Mouse (Mus musculus) bone marrow, adult 2 months (tissue): ENCODE results near the gene Nqo1. TPM values are rescaled to one million over a fixed set of nuclear protein-coding genes. Genes with fewer than 3 reads are reported as not detected.

ENCODE experiments used
- H3K27ac ChIP-seq: fragments of 200-500 bp; 2 replicates; pipeline ENCODE4 v1.5.1; 2012; ENCODE audit warnings: low read depth, mild to moderate bottlenecking, control low read depth, inconsistent platforms, low read length; ENCODE audit not compliant: control insufficient read depth, poor library complexity, insufficient read depth
- H3K4me1 ChIP-seq: fragments of 200-500 bp; 2 replicates; pipeline ENCODE4 v1.6.1; 2011; ENCODE audit warnings: low read length; ENCODE audit not compliant: control insufficient read depth, insufficient read depth
- H3K4me3 ChIP-seq: fragments of 200-500 bp; replicated peaks from 2 replicates; pipeline ENCODE3; 2011; ENCODE audit warnings: mild to moderate bottlenecking, low read depth, low read length, control low read depth; ENCODE audit not compliant: control insufficient read depth
- CTCF ChIP-seq: fragments of 200-500 bp; IDR thresholded peaks from 2 replicates; pipeline ENCODE4 v1.5.1; 2011; ENCODE audit warnings: low read length, control low read depth; ENCODE audit not compliant: control insufficient read depth, insufficient read depth
- POLR2A ChIP-seq: fragments of 200-500 bp; IDR thresholded peaks from 2 replicates; pipeline ENCODE4 v1.6.1; 2011; ENCODE audit warnings: low read depth, mild to moderate bottlenecking, control low read depth, low read length, borderline replicate concordance; ENCODE audit not compliant: control insufficient read depth
- WGBS: fragments of 180-500 bp; shearing (Covaris S2); methylation state at CpG from one replicate; pipeline ENCODE4 v1.1.7; 2018; 5-methylcytosine and 5-hydroxymethylcytosine counted together
- polyA plus RNA-seq: library from polyadenylated mRNA; stranded (reverse); fragments of >200 nt; gene quantifications from 2 replicates; pipeline ENCODE4 v1.2.4, GENCODE M21; 2011; ENCODE audit warnings: low replicate concordance; ENCODE audit not compliant: missing spikeins, insufficient read depth, insufficient read length

Gene Nqo1
- polyA plus RNA-seq = 8.1 and 14.0 TPM in 2 replicates

DNA sequence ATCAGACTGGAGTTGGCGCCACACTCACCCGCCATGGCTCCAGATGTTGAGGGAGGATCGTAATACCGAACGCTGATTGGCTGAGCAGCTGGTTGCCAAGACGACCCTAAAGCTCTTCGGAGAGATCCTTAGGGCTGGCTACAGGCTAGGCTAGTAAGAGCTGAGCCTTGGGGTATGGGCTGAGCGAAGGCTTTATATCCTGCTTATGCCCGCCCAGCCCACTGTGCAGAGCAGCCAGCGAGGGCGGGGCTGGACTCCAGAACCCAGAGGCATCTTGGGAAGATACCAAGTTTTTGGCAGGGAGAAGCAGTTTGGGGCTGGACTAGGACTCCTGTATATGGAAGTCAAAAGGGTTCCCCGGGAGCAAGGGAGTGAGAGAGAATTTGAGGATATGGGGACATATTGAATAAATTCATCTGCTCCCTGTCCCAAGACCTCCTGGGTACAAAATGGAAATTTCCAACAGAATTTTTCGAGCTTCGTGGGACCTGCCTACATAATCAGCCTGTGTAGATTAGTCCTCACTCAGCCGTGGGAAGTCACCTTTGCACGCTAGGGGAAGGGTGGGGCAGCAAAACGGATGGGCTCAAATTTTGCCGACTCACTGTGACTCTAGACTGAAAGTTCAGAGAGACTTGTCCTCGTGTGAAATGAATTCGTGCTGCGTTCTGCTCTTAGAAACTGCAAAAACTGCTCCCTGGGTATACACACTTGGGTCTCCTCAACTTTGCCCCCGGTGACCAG is at the start of gene Nqo1:
Gene Nqo1 (minus strand): TSS at position 169 of the 744 bp plus-strand sequence.
- no peak for TF ChIP-seq CTCF
- TF ChIP-seq POLR2A = 0 out of 2 replicates have a peak, but pooled peaks have one; percentile 13
- WGBS = 3% methylated on average over 22 of the region's 22 CpGs
- Histone ChIP-seq H3K4me3 (peak within 1 kb of the TSS; percentile 50), H3K4me1 (peaks cover 1% of the 10 kb centered on the region; the same call in 1 of the 2 replicates), H3K27ac (peak within 1 kb of the TSS; percentile 85)

GRCm38 (mm10) chr8:107451414-107452066 is 48.5 kb upstream of the Nqo1 start:
- Histone ChIP-seq H3K4me1 (peaks cover 4% of the 10 kb centered on the region), H3K4me3 (no peak overlapping the region), H3K27ac (no peak overlapping the region)
- 92% methylated on average over 13 of the region's 13 CpGs for WGBS
- TF ChIP-seq POLR2A = no peak
- no peak for TF ChIP-seq CTCF

DNA sequence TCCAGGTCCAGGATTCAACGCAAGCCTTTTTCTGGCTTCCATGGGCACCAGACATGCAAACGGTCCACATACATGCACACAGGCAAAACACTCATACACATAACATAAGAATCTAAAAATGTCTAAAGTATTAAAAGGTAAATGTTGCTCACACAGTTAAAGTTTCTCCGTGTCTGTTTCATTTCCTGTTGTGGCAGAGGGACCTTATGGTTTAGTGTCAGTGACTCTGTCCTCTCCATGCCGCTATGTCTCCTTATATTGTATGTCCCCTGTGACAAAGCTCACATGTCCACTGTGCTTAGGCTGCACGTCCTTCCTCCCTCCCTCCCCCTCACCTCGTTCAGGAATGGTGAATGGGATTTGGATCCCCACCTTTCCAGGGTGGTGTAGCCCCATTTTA is 46.6 kb upstream of the Nqo1 start:
- TF ChIP-seq CTCF = no peak
- no peak for TF ChIP-seq POLR2A
- no peak overlapping the region for H3K4me3 ChIP-seq
- H3K27ac ChIP-seq = no peak overlapping the region
- 56% methylated on average over 6 of the region's 6 CpGs for WGBS
- H3K4me1 ChIP-seq = peaks cover 4% of the 10 kb centered on the region

DNA sequence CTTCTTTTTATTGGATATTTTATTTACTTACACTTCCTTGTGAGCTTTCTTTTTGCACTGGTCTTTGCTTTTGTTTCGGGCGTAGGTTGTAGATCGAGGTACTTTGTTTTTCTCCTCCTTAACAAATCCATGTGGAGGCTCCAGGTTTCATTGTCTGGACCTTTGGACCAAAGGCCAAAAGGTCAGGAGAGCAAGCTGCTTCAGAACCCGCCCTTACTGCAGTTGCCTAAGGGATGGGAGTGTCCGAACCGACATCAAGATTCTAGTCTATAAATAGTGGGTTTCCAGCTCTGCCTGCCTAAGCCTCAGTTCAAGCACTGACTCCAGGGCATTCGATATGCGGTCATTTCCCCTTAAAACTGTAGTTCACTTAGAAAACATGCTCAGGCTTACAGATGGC is 46.1 kb upstream of the Nqo1 start:
- Histone ChIP-seq H3K4me1 (peaks cover 4% of the 10 kb centered on the region), H3K27ac (no peak overlapping the region), H3K4me3 (no peak overlapping the region)
- TF ChIP-seq CTCF (no peak), POLR2A (no peak)
- 69% methylated on average over 8 of the region's 8 CpGs for WGBS

DNA sequence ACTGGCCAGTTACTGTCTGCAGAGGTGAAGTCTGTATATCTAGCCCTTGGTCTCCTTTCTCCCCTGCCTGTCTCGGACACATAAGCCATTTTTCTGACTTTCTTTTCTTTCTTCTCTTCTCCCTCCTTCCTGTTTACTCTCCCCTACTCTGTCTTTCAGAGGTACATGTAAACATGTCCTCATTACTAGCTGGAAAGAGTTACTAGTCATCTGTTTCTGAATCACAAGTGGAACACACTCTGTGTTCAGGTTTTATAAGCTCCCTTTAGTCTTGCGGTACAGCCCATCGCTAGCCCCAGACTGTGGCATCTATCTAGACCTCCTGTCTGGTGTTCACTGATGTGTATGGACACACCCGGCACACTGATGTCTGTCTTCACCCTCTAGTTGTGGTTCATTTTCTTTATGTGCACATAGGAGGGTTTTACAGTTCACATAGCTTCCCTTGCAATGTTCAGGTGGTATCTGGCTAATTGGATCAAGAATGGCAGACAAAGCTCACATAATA is 45.4 kb upstream of the Nqo1 start:
- peaks cover 4% of the 10 kb centered on the region for H3K4me1 ChIP-seq
- TF ChIP-seq CTCF (no peak), POLR2A (no peak)
- 74% methylated on average over 4 of the region's 4 CpGs for WGBS
- H3K27ac ChIP-seq = no peak overlapping the region
- H3K4me3 ChIP-seq = no peak overlapping the region

DNA sequence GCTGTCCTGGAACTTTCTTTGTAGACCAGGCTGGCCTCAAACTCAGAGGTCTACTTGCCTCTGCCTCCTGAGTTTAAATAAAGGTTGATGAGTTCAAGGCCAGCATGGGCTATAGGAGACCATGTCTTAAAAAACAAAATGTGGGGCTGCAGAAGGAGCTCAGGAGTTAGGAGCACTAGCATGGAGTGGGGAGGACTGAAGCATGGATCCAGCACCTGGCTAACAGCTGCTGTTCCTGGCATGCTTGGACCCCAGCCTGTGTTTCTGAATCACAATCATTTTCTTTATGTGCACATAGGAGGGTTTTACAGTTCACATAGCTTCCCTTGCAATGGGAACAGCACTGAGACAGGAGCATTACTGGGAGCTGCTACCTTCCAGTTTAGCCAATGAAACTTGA is 44.7 kb upstream of the Nqo1 start:
- TF ChIP-seq CTCF (no peak), POLR2A (no peak)
- H3K4me3 ChIP-seq = no peak overlapping the region
- peaks cover 4% of the 10 kb centered on the region for H3K4me1 ChIP-seq
- no peak overlapping the region for H3K27ac ChIP-seq

- peaks cover 2% of the 10 kb centered on the region for H3K4me1 ChIP-seq
- H3K4me3 ChIP-seq = no peak overlapping the region
- WGBS = 87% methylated on average over 3 of the region's 3 CpGs
- no peak for TF ChIP-seq CTCF
- H3K27ac ChIP-seq = no peak overlapping the region
Measured at GRCm38 (mm10) chr8:107444626-107445025, 41.6 kb upstream of the Nqo1 start.

GRCm38 (mm10) chr8:107439880-107440625 is 37.0 kb upstream of the Nqo1 start:
- WGBS = 68% methylated on average over 3 of the region's 3 CpGs
- TF ChIP-seq CTCF = no peak
- no peak for TF ChIP-seq POLR2A
- H3K4me3 ChIP-seq = no peak overlapping the region
- H3K27ac ChIP-seq = no peak overlapping the region
- H3K4me1 ChIP-seq = peaks cover 1% of the 10 kb centered on the region; the same call in 1 of the 2 replicates
